Mouse (Mus musculus): ENCODE data around the gene Mettl7a1. TPM values are rescaled to one million over a fixed set of nuclear protein-coding genes. Genes with fewer than 3 reads are reported as not detected.
A peak's percentile ranks its signal among the peaks of the same experiment; 100 is the strongest.
"Not testable (repeated sequence)": the region's sequence is repeated elsewhere in the genome, so short reads cannot be mapped to it uniquely, and the experiment has no call there.

The Mettl7a1 gene
- polyA plus RNA-seq, 1 experiment from 2014 or later = 3.8 TPM

GRCm38 (mm10) chr15:100346761-100347160, 42.8 kb downstream of the Mettl7a1 start:
- no peak overlapping the region for H3K27ac ChIP-seq (ENCODE audit: poor library complexity, severe bottlenecking)
- no peak for ATAC-seq (ENCODE audit: insufficient number of reproducible peaks, low FRiP score)
- WGBS = 72% methylated on average over 14 of the region's 14 CpGs

GRCm38 (mm10) chr15:100349496-100349895, 45.6 kb downstream of the Mettl7a1 start:
- peaks cover 28% of the 10 kb centered on the region for H3K4me1 ChIP-seq (replicated peaks)
- H3K27ac ChIP-seq (ENCODE audit: poor library complexity, severe bottlenecking) = 0 out of 2 replicates have a peak overlapping the region, but pooled peaks have one; percentile 33
- WGBS = 17% methylated on average over 2 of the region's 2 CpGs
- no peak overlapping the region for H3K9ac ChIP-seq
- H3K4me2 ChIP-seq = no peak overlapping the region
- H3K9me3 ChIP-seq (replicated peaks) = peaks cover 3% of the 10 kb centered on the region; the same call in 1 of the 2 replicates
- no peak overlapping the region for H3K4me3 ChIP-seq
- no peaks in the 10 kb centered on the region for H3K36me3 ChIP-seq
- no peaks in the 10 kb centered on the region for H3K27me3 ChIP-seq (replicated peaks)
- no peak for ATAC-seq (ENCODE audit: insufficient number of reproducible peaks, low FRiP score)

More at GRCm38 (mm10) chr15:100346761-100347160, 42.8 kb downstream of the Mettl7a1 start:
- no peak overlapping the region for H3K4me2 ChIP-seq
- H3K9me3 ChIP-seq (replicated peaks) = peaks cover 3% of the 10 kb centered on the region; the same call in 1 of the 2 replicates
- H3K9ac ChIP-seq = no peak overlapping the region
- no peaks in the 10 kb centered on the region for H3K27me3 ChIP-seq (replicated peaks)
- no peak overlapping the region for H3K4me3 ChIP-seq
- H3K36me3 ChIP-seq = no peaks in the 10 kb centered on the region
- peaks cover 25% of the 10 kb centered on the region for H3K4me1 ChIP-seq (replicated peaks)

DNA sequence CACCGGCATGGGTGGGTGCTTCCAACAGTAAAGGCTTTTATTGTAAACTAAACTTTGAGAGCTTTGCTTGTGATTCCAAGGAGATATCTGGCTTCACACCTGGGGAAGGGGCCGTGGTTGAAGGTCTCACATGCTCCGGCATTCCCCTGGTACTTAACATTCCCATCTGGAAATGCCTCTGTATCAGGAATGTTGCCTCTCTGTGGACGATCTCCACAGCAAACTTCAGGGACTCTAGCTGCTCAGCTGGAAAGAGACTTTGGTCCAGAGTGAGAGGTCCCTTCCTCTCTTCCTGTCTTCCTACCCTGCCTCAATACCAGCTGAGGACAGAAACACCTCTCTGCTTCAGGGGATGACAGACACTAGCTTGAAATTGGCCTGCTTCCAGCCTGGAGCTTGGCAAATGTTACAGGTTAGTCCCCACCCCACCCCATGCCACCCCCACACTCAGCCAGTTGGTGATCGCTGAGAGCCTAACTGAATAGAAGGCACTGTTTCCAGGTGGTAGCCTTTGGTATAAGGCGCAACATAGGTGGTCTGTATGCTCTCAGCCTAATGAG, 47.6 kb downstream of the Mettl7a1 start:
- no peak for ATAC-seq (ENCODE audit: insufficient number of reproducible peaks, low FRiP score)
- 48% methylated on average over 6 of the region's 6 CpGs for WGBS

DNA sequence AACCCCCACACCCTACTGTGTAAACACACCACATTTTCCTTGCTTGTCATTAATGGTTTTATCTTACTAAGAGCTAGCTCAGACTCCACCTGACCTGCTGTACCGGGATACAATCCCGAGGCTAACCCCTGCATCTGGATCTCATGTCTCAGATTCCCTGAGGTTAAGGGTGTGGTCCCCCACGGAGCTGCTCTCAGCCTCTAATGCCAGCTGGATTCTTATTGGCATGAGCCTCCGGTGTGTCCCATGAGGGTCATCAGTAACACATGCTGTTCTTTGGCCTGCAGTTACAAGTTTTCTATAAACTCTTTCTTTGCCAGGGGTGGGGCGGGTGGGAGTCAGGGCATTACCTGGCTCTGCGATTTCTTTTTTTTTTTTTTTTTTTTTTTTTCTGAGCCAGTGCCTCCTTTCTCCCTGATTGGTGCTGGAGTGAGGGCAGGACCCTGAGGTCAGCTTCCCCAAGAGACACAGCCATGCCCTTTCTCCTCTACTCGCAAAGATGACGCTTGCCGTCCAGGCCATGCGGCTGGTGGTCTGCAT, 48.8 kb downstream of the Mettl7a1 start, which contains the start of the genes Methig1 and Mettl7a2:
Gene Methig1 (plus strand): TSS at position 439 of the 540 bp plus-strand sequence.
Gene Mettl7a2 (plus strand): TSS at position 490 of the 540 bp plus-strand sequence.
- H3K27ac ChIP-seq (ENCODE audit: poor library complexity, severe bottlenecking) = no peak within 1 kb of the TSS
- ATAC-seq (ENCODE audit: insufficient number of reproducible peaks, low FRiP score) = no peak
- no peak within 1 kb of the TSS for H3K4me2 ChIP-seq
- WGBS = 82% methylated on average over 10 of the region's 10 CpGs
- H3K4me3 ChIP-seq = no peak within 1 kb of the TSS
- no peaks in the 10 kb centered on the region for H3K9me3 ChIP-seq (replicated peaks)
- no peaks in the 10 kb centered on the region for H3K36me3 ChIP-seq
- H3K9ac ChIP-seq = no peak within 1 kb of the TSS
- no peaks in the 10 kb centered on the region for H3K27me3 ChIP-seq (replicated peaks)
- peaks cover 28% of the 10 kb centered on the region for H3K4me1 ChIP-seq (replicated peaks)

More for the DNA sequence above, 47.6 kb downstream of the Mettl7a1 start:
- peak overlapping the region; percentile 39; the same call in 1 of the 2 replicates for H3K27ac ChIP-seq (ENCODE audit: poor library complexity, severe bottlenecking)
- no peak overlapping the region for H3K4me2 ChIP-seq
- no peak overlapping the region for H3K9ac ChIP-seq
- H3K27me3 ChIP-seq (replicated peaks) = no peaks in the 10 kb centered on the region
- peaks cover 28% of the 10 kb centered on the region for H3K4me1 ChIP-seq (replicated peaks)
- H3K9me3 ChIP-seq (replicated peaks) = 0 out of 2 replicates have a peak, but pooled peaks cover 3% of the 10 kb centered on the region
- no peaks in the 10 kb centered on the region for H3K36me3 ChIP-seq
- H3K4me3 ChIP-seq = no peak overlapping the region

- H3K9me3 ChIP-seq (replicated peaks); ATAC-seq (ENCODE audit: insufficient number of reproducible peaks, low FRiP score); H3K36me3 ChIP-seq; H3K4me2 ChIP-seq; H3K27ac ChIP-seq (ENCODE audit: poor library complexity, severe bottlenecking); H3K4me3 ChIP-seq; H3K27me3 ChIP-seq (replicated peaks); H3K9ac ChIP-seq: not testable (repeated sequence)
- H3K4me1 ChIP-seq (replicated peaks) = peaks cover 28% of the 10 kb centered on the region
- WGBS = 84% methylated on average over 18 of the region's 22 CpGs
Observed at GRCm38 (mm10) chr15:100353399-100353798, 49.5 kb downstream of the Mettl7a1 start.

- no peak for ATAC-seq (ENCODE audit: insufficient number of reproducible peaks, low FRiP score)
- Histone ChIP-seq H3K27ac (ENCODE audit: poor library complexity, severe bottlenecking) (no peak overlapping the region), H3K9ac (no peak overlapping the region), H3K36me3 (no peaks in the 10 kb centered on the region), H3K27me3 (replicated peaks) (no peaks in the 10 kb centered on the region), H3K9me3 (replicated peaks) (no peaks in the 10 kb centered on the region), H3K4me2 (no peak overlapping the region), H3K4me1 (replicated peaks) (peaks cover 11% of the 10 kb centered on the region), H3K4me3 (no peak overlapping the region)
- 78% methylated on average over 5 of the region's 5 CpGs for WGBS
Observed at GRCm38 (mm10) chr15:100355876-100356275, 51.9 kb downstream of the Mettl7a1 start.

GRCm38 (mm10) chr15:100364242-100364641, 60.3 kb downstream of the Mettl7a1 start, which contains the start of gene Higd1c:
Higd1c (plus strand) TSS chr15:100364542.
- Histone ChIP-seq H3K9ac (no peak within 1 kb of the TSS), H3K9me3 (replicated peaks) (peaks cover 9% of the 10 kb centered on the region), H3K27ac (ENCODE audit: poor library complexity, severe bottlenecking) (no peak within 1 kb of the TSS), H3K4me2 (no peak within 1 kb of the TSS), H3K4me1 (replicated peaks) (no peaks in the 10 kb centered on the region), H3K4me3 (no peak within 1 kb of the TSS), H3K27me3 (replicated peaks) (no peaks in the 10 kb centered on the region), H3K36me3 (no peaks in the 10 kb centered on the region)
- no peak for ATAC-seq (ENCODE audit: insufficient number of reproducible peaks, low FRiP score)
- WGBS = 65% methylated on average over 7 of the region's 7 CpGs

- H3K9ac ChIP-seq; H3K4me1 ChIP-seq (replicated peaks); H3K4me3 ChIP-seq; H3K27me3 ChIP-seq (replicated peaks); H3K27ac ChIP-seq (ENCODE audit: poor library complexity, severe bottlenecking); H3K9me3 ChIP-seq (replicated peaks); ATAC-seq (ENCODE audit: insufficient number of reproducible peaks, low FRiP score); H3K36me3 ChIP-seq; H3K4me2 ChIP-seq: not testable (repeated sequence)
- 85% methylated on average over 9 of the region's 9 CpGs for WGBS
Observed at GRCm38 (mm10) chr15:100365967-100366366, 62.0 kb downstream of the Mettl7a1 start.

DNA sequence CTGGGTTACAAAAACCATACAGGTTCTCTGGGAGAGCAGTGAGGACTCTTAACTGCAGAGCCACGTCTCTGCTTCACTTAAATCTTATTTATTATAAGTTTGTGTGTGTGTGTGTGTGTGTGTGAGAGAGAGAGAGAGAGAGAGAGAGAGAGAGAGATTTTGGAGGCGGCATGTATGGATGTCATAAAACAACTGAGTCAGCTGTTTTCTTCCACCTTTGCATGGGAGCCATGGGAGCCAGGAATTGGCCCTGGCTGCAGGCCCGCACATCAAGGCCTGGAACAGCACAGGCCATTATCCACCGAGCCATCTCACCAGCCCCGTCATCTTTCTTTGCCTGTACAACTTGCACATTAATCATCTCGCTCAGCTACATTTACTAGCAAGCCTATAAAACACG, 63.2 kb downstream of the Mettl7a1 start:
- Histone ChIP-seq H3K27ac (ENCODE audit: poor library complexity, severe bottlenecking) (no peak overlapping the region), H3K36me3 (no peaks in the 10 kb centered on the region), H3K9ac (no peak overlapping the region), H3K4me1 (replicated peaks) (no peaks in the 10 kb centered on the region), H3K27me3 (replicated peaks) (no peaks in the 10 kb centered on the region), H3K4me3 (no peak overlapping the region), H3K4me2 (no peak overlapping the region), H3K9me3 (replicated peaks) (peaks cover 9% of the 10 kb centered on the region)
- 85% methylated on average over 7 of the region's 7 CpGs for WGBS
- ATAC-seq (ENCODE audit: insufficient number of reproducible peaks, low FRiP score) = no peak

- 27% methylated on average over 5 of the region's 5 CpGs for WGBS
- no peak for ATAC-seq (ENCODE audit: insufficient number of reproducible peaks, low FRiP score)
- H3K9ac ChIP-seq = no peak overlapping the region
- no peaks in the 10 kb centered on the region for H3K4me1 ChIP-seq (replicated peaks)
- H3K4me3 ChIP-seq = no peak overlapping the region
- H3K9me3 ChIP-seq (replicated peaks) = no peaks in the 10 kb centered on the region
- H3K27me3 ChIP-seq (replicated peaks) = no peaks in the 10 kb centered on the region; the same call in 1 of the 2 replicates
- no peaks in the 10 kb centered on the region for H3K36me3 ChIP-seq
- H3K27ac ChIP-seq (ENCODE audit: poor library complexity, severe bottlenecking) = no peak overlapping the region
- no peak overlapping the region for H3K4me2 ChIP-seq
Observed at GRCm38 (mm10) chr15:100375066-100375465, 71.1 kb downstream of the Mettl7a1 start.

- not testable (repeated sequence) for H3K36me3 ChIP-seq; H3K9ac ChIP-seq; H3K27ac ChIP-seq (ENCODE audit: poor library complexity, severe bottlenecking); H3K4me2 ChIP-seq; H3K4me3 ChIP-seq; H3K9me3 ChIP-seq (replicated peaks); H3K4me1 ChIP-seq (replicated peaks); H3K27me3 ChIP-seq (replicated peaks)
- 42% methylated on average over 4 of the region's 9 CpGs for WGBS
- ATAC-seq (ENCODE audit: insufficient number of reproducible peaks, low FRiP score) = 0 out of 2 replicates have a peak, but pooled peaks have one; percentile 22
Observed at GRCm38 (mm10) chr15:100377847-100378505, 74.0 kb downstream of the Mettl7a1 start.

Data from heart, embryonic 12.5 days (tissue).